Mouse (Mus musculus): Measurements from ENCODE around the gene Cux1.

DNA sequence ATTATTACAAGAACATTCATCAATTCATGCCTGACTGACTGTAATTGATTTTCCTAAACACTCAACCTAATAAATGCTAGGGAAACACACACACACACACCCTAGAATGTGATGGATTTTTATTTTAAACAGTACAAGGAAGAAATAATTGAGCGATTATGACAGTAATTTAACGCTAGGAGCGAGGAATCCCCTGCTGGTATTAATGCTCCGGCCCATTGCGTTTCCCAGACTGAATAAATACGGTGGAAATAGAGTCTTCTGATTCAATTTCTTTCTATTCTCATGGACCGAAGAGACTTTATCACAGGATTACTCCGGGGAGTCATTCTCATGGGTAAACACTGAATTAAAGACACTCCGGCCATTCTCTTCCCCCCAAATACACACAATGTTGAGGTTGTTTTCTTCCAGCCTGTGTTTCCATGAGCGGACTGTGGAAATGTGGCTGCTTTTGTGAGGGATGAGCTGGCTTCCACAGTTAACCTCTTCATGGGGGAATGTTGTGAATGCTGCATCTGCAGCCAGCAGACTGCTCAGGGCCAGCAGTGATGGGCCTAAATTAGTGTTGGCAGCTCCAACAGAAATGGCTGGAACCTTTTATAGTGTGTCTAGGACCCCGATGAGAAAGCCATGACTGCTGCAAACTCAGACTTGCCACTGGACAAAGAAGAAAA is 234.4 kb downstream of the Cux1 start:
- TF ChIP-seq CTCF (IDR thresholded peaks at IDR 0.05; ENCODE audit: borderline replicate concordance, control insufficient read depth, extremely low read depth, insufficient read depth, low read length, poor library complexity) (no peak), POLR2A (IDR thresholded peaks at IDR 0.05; ENCODE audit: control insufficient read depth, extremely low read depth, insufficient read depth, low read length, poor library complexity) (no peak)
